Mouse (Mus musculus): Measurements from ENCODE around the gene Dab2ip.

DNA sequence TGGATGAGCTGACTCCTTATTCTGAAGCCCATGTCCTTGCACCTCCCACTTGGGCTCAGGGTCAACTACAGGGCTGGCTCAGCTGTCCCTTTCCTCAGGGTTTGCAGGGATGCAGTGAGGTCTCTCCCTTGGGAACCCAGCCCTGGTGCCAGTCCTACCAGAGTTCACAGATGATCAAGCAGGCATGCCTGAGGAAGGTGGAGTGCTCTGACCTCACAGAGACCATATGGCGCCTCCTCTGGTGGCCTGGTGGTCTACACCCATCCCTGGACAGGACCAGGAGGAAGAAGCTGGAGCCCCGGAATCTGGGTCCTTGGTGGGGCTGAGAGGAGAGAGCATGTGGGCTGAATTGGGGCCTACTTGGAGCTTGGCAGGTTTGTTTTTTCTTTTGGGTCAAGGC, 57.9 kb downstream of the Dab2ip start:
- TF ChIP-seq CTCF (IDR thresholded peaks at IDR 0.05; ENCODE audit: control insufficient read depth, insufficient read depth, insufficient replicate concordance, low read depth, low read length) (no peak), POLR2A (IDR thresholded peaks at IDR 0.05; ENCODE audit: control insufficient read depth, low read depth, low read length) (no peak)

All from testis, adult 2 months (tissue).